Mouse (Mus musculus) liver, embryonic 14.5 days (tissue): ENCODE measurements around the gene Polr1d. TPM values are rescaled to one million over a fixed set of nuclear protein-coding genes. Genes with fewer than 3 reads are reported as not detected.

Source experiments
- ATAC-seq: fragments of 200-750 bp; cut with Nextera tagmentation; 2 replicates; pipeline ENCODE4 v1.8.0; 2017; ENCODE audit warnings: moderate number of reproducible peaks, mild to moderate bottlenecking, moderate library complexity; ENCODE audit not compliant: insufficient read depth
- DNase-seq, 3 experiments: peaks; one replicate each; pipeline ENCODE4 v3.0.0-alpha.2; 2012 to 2013; ENCODE audit warnings: low read depth in 3 of 3, low spot score in 3 of 3
- H3K27ac ChIP-seq: fragments of 300-500 bp; sonication (generic); 2 replicates; pipeline ENCODE4 v1.5.1; 2014; ENCODE audit warnings: moderate library complexity, mild to moderate bottlenecking, control low read depth, inconsistent platforms
- H3K27me3 ChIP-seq: fragments of 300-500 bp; sonication (generic); 2 replicates; pipeline ENCODE4 v1.6.1; 2014; ENCODE audit warnings: mild to moderate bottlenecking, low read length, moderate library complexity; ENCODE audit not compliant: control insufficient read depth, insufficient read depth
- H3K36me3 ChIP-seq: fragments of 300-500 bp; sonication (generic); replicated peaks from 2 replicates; pipeline ENCODE4 v1.6.1; 2014; ENCODE audit warnings: low read depth; ENCODE audit not compliant: control insufficient read depth, insufficient read depth
- H3K4me1 ChIP-seq, 2 experiments: fragments of 200-500 bp in 1 of 2; fragments of 300-500 bp in 1 of 2; sonication (generic) in 1 of 2; replicated peaks; 2 replicates each; pipeline ENCODE4 v1.6.1; 2012 to 2014; ENCODE audit warnings: antibody characterized with exemption in 1 of 2, inconsistent platforms in 1 of 2, low read length in 1 of 2; ENCODE audit not compliant: control insufficient read depth in 2 of 2, insufficient read depth in 2 of 2
- H3K4me2 ChIP-seq: fragments of 300-500 bp; sonication (generic); 2 replicates; pipeline ENCODE4 v1.6.1; 2014; ENCODE audit warnings: low read depth, mild to moderate bottlenecking, control low read depth, moderate library complexity
- H3K4me3 ChIP-seq, 2 experiments: fragments of 200-500 bp in 1 of 2; fragments of 300-500 bp in 1 of 2; sonication (generic) in 1 of 2; 2 replicates each; pipeline ENCODE4 v1.5.1; 2012 to 2014; ENCODE audit warnings: low read depth in 2 of 2, low read length in 2 of 2, mild to moderate bottlenecking in 2 of 2, control low read depth in 1 of 2, inconsistent platforms in 1 of 2, moderate library complexity in 1 of 2; ENCODE audit not compliant: insufficient read depth in 1 of 2
- H3K9ac ChIP-seq: fragments of 300-500 bp; sonication (generic); replicated peaks from 2 replicates; pipeline ENCODE4 v1.6.1; 2014; ENCODE audit warnings: mild to moderate bottlenecking, control low read depth, moderate library complexity
- H3K9me3 ChIP-seq: fragments of 300-500 bp; sonication (generic); 2 replicates; pipeline ENCODE4 v1.6.1; 2016; ENCODE audit warnings: low read length, mixed read lengths; ENCODE audit not compliant: control insufficient read depth
- CTCF ChIP-seq: IDR thresholded peaks from 2 replicates; pipeline ENCODE4 v1.5.1; 2016; ENCODE audit warnings: antibody characterized with exemption, low read depth, control low read depth
- EP300 ChIP-seq: IDR thresholded peaks from 2 replicates; pipeline ENCODE4 v1.6.1; 2016; ENCODE audit warnings: antibody characterized with exemption, low read depth
- WGBS: fragments of 180-500 bp; shearing (Covaris S2); extraction: QIAGEN DNeasy Blood & Tissue Kit; methylation state at CpG from one replicate; pipeline ENCODE4 v1.1.7; 2014; ENCODE audit not compliant: insufficient replicate concordance; 5-methylcytosine and 5-hydroxymethylcytosine counted together
- polyA plus RNA-seq, 2 experiments: library from polyadenylated mRNA; depleted of rRNA in 1 of 2; stranded (reverse) in 1 of 2; unstranded in 1 of 2; fragments of >200 nt; fragmentation: Nextera tagmentation in 1 of 2; extraction: Ambion mirVana in 1 of 2; gene quantifications; 2 replicates each; pipeline versions ENCODE4 v1.2.1 to v1.2.3; 2012 to 2014

The Polr1d gene
- polyA plus RNA-seq, 2 experiments: 58.6 to 87.1 TPM

- ATAC-seq: no peak
- H3K36me3 ChIP-seq: no peaks in the 10 kb centered on the region
Observed at GRCm38 (mm10) chr5:147131912-147132311, 55.1 kb downstream of the Polr1d start.

GRCm38 (mm10) chr5:147133662-147134061 is 56.8 kb downstream of the Polr1d start:
- Histone ChIP-seq H3K27ac (no peak overlapping the region), H3K4me2 (no peak overlapping the region), H3K4me3 (no peak overlapping the region), H3K9ac (no peak overlapping the region), H3K27me3 (no peaks in the 10 kb centered on the region), H3K4me1 (no peaks in the 10 kb centered on the region), H3K36me3 (no peaks in the 10 kb centered on the region), H3K9me3 (no peaks in the 10 kb centered on the region)
- DNase-seq (no peak), ATAC-seq (no peak)
- TF ChIP-seq EP300 (no peak), CTCF (no peak)
- WGBS: 31% methylated on average over 17 of the region's 17 CpGs

More at GRCm38 (mm10) chr5:147131912-147132311, 55.1 kb downstream of the Polr1d start:
- no peaks in the 10 kb centered on the region for H3K27me3 ChIP-seq
- no peak overlapping the region for H3K4me3 ChIP-seq
- H3K27ac ChIP-seq: no peak overlapping the region
- WGBS: 49% methylated on average over 4 of the region's 4 CpGs
- no peak overlapping the region for H3K4me2 ChIP-seq
- TF ChIP-seq CTCF: no peak
- TF ChIP-seq EP300: no peak
- no peak overlapping the region for H3K9ac ChIP-seq
- no peaks in the 10 kb centered on the region for H3K9me3 ChIP-seq
- no peaks in the 10 kb centered on the region for H3K4me1 ChIP-seq
- DNase-seq: no peak

- TF ChIP-seq EP300 (no peak), CTCF (no peak)
- no peak overlapping the region for H3K9ac ChIP-seq
Observed at GRCm38 (mm10) chr5:147134341-147135088, 57.7 kb downstream of the Polr1d start.

GRCm38 (mm10) chr5:147135089-147135446 is 58.2 kb downstream of the Polr1d start:
- H3K9ac ChIP-seq: no peak overlapping the region
- DNase-seq: no peak
- WGBS: 72% methylated on average over 3 of the region's 3 CpGs
- no peak overlapping the region for H3K4me2 ChIP-seq
- no peaks in the 10 kb centered on the region for H3K9me3 ChIP-seq
- H3K27me3 ChIP-seq: no peaks in the 10 kb centered on the region
- H3K27ac ChIP-seq: no peak overlapping the region
- no peak overlapping the region for H3K4me3 ChIP-seq
- ATAC-seq: no peak
- H3K4me1 ChIP-seq: no peaks in the 10 kb centered on the region
- TF ChIP-seq CTCF: no peak
- TF ChIP-seq EP300: no peak
- H3K36me3 ChIP-seq: no peaks in the 10 kb centered on the region

More at GRCm38 (mm10) chr5:147134341-147135088, 57.7 kb downstream of the Polr1d start:
- Histone ChIP-seq H3K4me1 (no peaks in the 10 kb centered on the region), H3K27me3 (no peaks in the 10 kb centered on the region), H3K4me3 (no peak overlapping the region), H3K27ac (no peak overlapping the region), H3K4me2 (no peak overlapping the region), H3K9me3 (no peaks in the 10 kb centered on the region), H3K36me3 (no peaks in the 10 kb centered on the region)
- 43% methylated on average over 8 of the region's 8 CpGs for WGBS
- ATAC-seq (no peak), DNase-seq (no peak)

GRCm38 (mm10) chr5:147135994-147136393 is 59.1 kb downstream of the Polr1d start:
- 66% methylated on average over 13 of the region's 13 CpGs for WGBS
- Histone ChIP-seq H3K9ac (no peak overlapping the region), H3K4me3 (no peak overlapping the region), H3K4me1 (no peaks in the 10 kb centered on the region), H3K27me3 (no peaks in the 10 kb centered on the region), H3K36me3 (no peaks in the 10 kb centered on the region), H3K9me3 (no peaks in the 10 kb centered on the region), H3K27ac (no peak overlapping the region), H3K4me2 (no peak overlapping the region)
- ATAC-seq: no peak
- TF ChIP-seq CTCF (no peak), EP300 (no peak)
- no peak for DNase-seq
